Mouse (Mus musculus): ENCODE results near the gene Mrpl35. TPM values are rescaled to one million over a fixed set of nuclear protein-coding genes. Genes with fewer than 3 reads are reported as not detected.

Mrpl35 gene
- polyA plus RNA-seq, 1 experiment from 2014 or later = 42.2 TPM

DNA sequence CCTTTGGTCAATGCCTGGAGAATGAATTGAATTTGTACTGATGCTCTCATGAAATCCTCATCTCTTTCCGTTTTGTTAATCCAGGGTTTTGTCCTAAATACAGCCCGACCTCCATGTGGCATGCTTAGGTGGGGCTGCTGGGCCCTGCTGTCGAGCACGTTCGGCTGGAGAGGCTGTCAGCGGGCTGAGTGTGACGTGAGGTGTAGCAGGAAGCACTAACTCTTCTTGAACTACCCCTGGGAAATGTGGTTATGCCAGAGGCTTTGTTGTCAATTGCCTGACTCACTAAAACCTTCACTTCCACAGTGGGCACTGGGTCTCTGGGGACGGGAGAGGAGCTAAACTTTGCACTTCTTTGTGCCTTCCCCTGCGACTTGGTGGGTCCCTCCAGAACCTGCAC, 38.4 kb downstream of the Mrpl35 start:
- ATAC-seq (ENCODE audit: low FRiP score) = no peak
- Histone ChIP-seq H3K27me3 (no peaks in the 10 kb centered on the region), H3K27ac (no peak overlapping the region), H3K4me1 (replicated peaks) (no peaks in the 10 kb centered on the region), H3K9me3 (no peaks in the 10 kb centered on the region), H3K4me2 (no peak overlapping the region), H3K36me3 (peaks cover 47% of the 10 kb centered on the region), H3K4me3 (no peak overlapping the region), H3K9ac (no peak overlapping the region)
- 83% methylated on average over 9 of the region's 9 CpGs for WGBS

DNA sequence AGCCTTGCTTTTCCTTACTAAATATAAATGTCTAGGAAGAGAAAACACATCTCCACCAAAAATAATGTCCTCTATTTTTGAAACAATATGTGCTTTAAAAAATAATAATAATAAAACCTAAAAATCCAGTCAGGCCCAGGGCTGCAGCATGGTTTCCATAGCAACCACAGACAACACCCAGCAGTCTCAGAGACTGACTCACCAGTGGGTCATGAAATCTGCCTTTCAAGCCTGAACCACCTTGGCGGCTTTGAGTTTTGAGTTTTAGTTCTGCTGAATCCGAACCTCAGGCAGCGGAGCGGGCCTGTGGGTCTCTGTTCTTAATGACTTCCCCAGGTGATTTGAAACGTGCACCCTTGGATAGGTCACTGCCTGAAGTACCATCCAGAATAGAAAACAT, 43.6 kb downstream of the Mrpl35 start:
- Histone ChIP-seq H3K27ac (no peak overlapping the region), H3K4me1 (replicated peaks) (no peaks in the 10 kb centered on the region), H3K9me3 (no peaks in the 10 kb centered on the region), H3K36me3 (peaks cover 88% of the 10 kb centered on the region), H3K4me2 (no peak overlapping the region), H3K27me3 (no peaks in the 10 kb centered on the region), H3K4me3 (no peak overlapping the region), H3K9ac (no peak overlapping the region)
- WGBS = 95% methylated on average over 5 of the region's 5 CpGs
- no peak for ATAC-seq (ENCODE audit: low FRiP score)

DNA sequence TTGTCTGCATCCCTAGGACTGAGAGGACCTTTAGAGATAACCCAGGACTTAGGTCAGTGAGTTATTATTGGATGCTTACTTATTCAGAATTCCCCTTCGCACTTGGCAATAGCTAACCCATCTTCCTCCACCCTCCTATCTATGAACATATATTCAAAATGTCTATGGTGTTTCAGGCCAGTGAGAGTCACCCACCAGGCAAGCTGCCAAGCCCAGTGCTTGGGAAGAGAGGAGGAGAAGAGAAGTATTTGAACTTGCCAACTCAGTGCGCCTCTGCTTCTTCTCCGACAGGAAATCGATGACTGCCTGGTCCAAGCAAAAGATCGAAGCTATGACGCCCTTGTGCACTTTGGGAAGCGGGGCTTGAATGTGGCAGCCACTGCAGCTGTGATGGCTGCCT, 46.3 kb downstream of the Mrpl35 start:
- peaks cover 83% of the 10 kb centered on the region for H3K36me3 ChIP-seq
- H3K27ac ChIP-seq = no peak overlapping the region
- no peaks in the 10 kb centered on the region for H3K4me1 ChIP-seq (replicated peaks)
- WGBS = 95% methylated on average over 7 of the region's 7 CpGs
- no peak overlapping the region for H3K9ac ChIP-seq
- no peak overlapping the region for H3K4me3 ChIP-seq
- no peak overlapping the region for H3K4me2 ChIP-seq
- ATAC-seq (ENCODE audit: low FRiP score) = no peak
- no peaks in the 10 kb centered on the region for H3K27me3 ChIP-seq
- no peaks in the 10 kb centered on the region for H3K9me3 ChIP-seq

DNA sequence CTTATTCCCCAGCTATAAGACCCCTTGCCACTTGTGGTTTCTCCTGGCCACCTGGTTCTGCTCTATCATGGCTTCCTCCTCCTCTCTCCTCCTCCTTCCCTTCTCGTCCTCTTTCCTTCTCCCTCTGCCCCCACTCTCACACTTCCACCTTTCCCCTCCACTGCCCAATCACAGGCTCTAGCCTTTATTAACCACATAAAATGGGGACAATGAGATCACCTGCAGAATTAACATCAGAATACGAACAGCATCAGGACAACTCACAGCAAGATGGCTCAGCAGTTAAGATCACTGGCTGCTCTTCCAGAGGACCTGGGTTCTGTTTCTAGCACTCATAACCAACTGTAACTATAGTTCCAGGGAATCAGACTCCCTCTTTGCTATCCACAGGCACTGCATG, 46.9 kb downstream of the Mrpl35 start:
- H3K9ac ChIP-seq = no peak overlapping the region
- no peak overlapping the region for H3K4me3 ChIP-seq
- H3K27ac ChIP-seq = no peak overlapping the region
- ATAC-seq (ENCODE audit: low FRiP score) = no peak
- H3K4me2 ChIP-seq = no peak overlapping the region
- no peaks in the 10 kb centered on the region for H3K9me3 ChIP-seq
- 70% methylated on average over 2 of the region's 2 CpGs for WGBS
- H3K27me3 ChIP-seq = no peaks in the 10 kb centered on the region
- H3K4me1 ChIP-seq (replicated peaks) = no peaks in the 10 kb centered on the region
- peaks cover 86% of the 10 kb centered on the region for H3K36me3 ChIP-seq

DNA sequence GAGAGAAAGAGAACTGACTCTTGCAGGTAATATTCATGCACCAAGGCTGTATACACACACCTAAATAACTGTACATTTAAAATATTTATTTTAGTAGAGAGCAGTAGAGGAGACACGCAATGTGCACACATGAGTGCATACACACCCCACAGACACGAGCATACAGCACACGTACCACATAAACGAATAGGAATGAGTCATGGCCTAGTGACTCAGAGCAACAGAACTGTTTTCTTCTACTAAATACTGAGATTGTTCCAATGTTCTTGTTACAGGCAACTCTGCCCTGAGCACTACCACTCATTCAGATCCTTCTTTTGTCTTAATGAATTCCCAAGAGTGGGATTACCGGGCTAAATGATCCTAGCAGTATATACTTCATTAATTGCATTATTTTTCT, 48.8 kb downstream of the Mrpl35 start:
- WGBS = 89% methylated on average over 5 of the region's 5 CpGs
- peaks cover 88% of the 10 kb centered on the region for H3K36me3 ChIP-seq
- no peaks in the 10 kb centered on the region for H3K27me3 ChIP-seq
- no peaks in the 10 kb centered on the region for H3K4me1 ChIP-seq (replicated peaks)
- no peak overlapping the region for H3K4me2 ChIP-seq
- no peak overlapping the region for H3K4me3 ChIP-seq
- H3K27ac ChIP-seq = no peak overlapping the region
- H3K9me3 ChIP-seq = no peaks in the 10 kb centered on the region
- ATAC-seq (ENCODE audit: low FRiP score) = no peak
- H3K9ac ChIP-seq = no peak overlapping the region

DNA sequence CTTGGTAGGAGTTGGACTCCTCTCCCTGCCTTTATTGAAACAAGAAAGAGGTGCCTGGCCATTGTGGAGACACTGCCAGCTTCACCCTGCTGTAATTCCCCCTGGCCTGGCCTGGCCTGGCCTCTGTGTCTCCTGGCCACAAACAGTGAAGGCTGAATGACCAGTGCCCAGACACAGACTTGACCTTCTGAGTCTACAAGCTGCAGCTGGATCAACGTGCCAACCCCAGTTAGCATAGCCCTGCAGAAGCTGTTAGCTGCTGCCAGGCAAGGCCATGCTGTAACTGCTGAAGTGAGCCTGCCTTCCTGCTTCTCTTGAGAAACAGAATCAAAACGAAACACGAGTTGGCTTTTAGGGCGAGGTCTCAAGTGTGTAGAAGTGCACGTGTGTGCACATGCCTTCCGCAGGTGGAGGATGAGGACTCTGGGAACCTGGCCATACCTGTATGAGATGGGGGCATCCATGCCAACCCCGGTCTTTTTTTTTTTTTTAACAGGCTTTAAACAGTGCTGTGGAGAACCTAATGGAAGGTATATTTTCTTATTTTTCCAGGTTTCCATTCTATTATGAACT, 54.0 kb downstream of the Mrpl35 start:
- WGBS = 94% methylated on average over 7 of the region's 7 CpGs
- Histone ChIP-seq H3K9ac (no peak overlapping the region), H3K27ac (no peak overlapping the region), H3K9me3 (no peaks in the 10 kb centered on the region), H3K4me2 (no peak overlapping the region), H3K27me3 (no peaks in the 10 kb centered on the region), H3K4me1 (replicated peaks) (no peaks in the 10 kb centered on the region), H3K36me3 (peaks cover 76% of the 10 kb centered on the region), H3K4me3 (no peak overlapping the region)
- no peak for ATAC-seq (ENCODE audit: low FRiP score)

DNA sequence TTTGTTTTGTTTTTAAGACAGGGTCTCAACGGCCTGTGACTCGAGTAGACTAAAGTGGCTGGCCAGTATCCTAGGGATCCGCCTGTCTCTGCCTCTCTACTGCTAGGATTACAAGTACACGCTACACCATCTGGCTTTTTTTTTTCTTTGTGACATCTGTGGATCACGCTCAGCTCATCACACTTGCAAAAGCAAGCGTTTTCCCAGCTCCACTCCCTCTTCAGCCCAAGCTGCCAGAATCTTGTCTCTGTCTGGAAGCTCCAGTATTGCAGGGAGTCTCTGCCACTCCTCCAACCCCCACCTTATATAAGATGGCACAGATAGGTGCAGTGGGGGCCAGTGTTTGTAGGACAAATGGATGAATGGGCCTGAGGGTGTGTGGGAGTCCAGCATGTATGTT, 54.6 kb downstream of the Mrpl35 start:
- Histone ChIP-seq H3K4me2 (no peak overlapping the region), H3K4me3 (no peak overlapping the region), H3K27me3 (no peaks in the 10 kb centered on the region), H3K36me3 (peaks cover 72% of the 10 kb centered on the region), H3K4me1 (replicated peaks) (no peaks in the 10 kb centered on the region), H3K27ac (no peak overlapping the region), H3K9ac (no peak overlapping the region), H3K9me3 (no peaks in the 10 kb centered on the region)
- no peak for ATAC-seq (ENCODE audit: low FRiP score)
- 90% methylated on average over 6 of the region's 6 CpGs for WGBS

DNA sequence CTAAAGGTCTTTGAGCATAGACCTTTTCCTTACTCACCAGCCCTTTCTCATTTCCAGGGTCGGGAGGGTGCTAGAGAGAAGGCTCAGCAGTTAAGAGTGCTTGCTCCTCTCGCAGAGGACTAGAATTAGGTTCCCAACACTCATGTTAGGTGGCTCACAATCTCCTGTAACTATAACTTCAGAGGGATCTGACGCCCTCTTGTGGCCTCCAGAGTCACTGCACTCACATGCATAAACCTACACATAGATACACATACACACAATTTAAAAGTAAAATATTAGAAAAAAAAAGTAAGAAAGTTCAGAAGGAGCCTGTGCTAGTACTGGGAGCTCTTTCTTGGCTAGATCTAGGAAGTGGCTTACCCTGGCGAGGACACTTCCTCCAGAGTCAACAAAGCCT, 55.5 kb downstream of the Mrpl35 start:
- ATAC-seq (ENCODE audit: low FRiP score) = no peak
- Histone ChIP-seq H3K27me3 (no peaks in the 10 kb centered on the region), H3K36me3 (peaks cover 75% of the 10 kb centered on the region), H3K9me3 (no peaks in the 10 kb centered on the region), H3K27ac (no peak overlapping the region), H3K4me1 (replicated peaks) (no peaks in the 10 kb centered on the region), H3K4me2 (no peak overlapping the region), H3K9ac (no peak overlapping the region), H3K4me3 (no peak overlapping the region)
- 93% methylated on average over 4 of the region's 4 CpGs for WGBS

DNA sequence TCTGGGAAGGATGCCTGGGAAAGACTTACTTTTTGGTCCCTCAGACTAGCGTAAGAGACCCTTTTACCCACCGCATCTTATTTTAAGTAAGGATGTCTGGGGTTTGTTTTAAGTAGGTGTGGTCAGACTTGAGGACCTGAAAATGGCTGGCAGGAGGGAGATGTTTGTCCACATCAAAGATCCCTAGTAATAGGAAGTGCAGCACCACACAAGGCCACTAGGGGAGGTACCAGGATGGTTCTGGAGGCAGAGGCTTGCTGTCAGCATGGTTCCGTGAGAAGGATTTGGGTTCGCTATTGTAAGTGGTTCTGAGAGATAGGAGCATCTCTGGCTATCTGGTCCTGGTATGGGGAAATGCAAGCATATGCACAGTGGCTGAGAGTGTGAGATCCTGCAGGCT, 55.9 kb downstream of the Mrpl35 start:
- no peaks in the 10 kb centered on the region for H3K27me3 ChIP-seq
- no peak overlapping the region for H3K27ac ChIP-seq
- H3K4me1 ChIP-seq (replicated peaks) = no peaks in the 10 kb centered on the region
- WGBS = 97% methylated on average over 4 of the region's 4 CpGs
- no peak overlapping the region for H3K9ac ChIP-seq
- no peak overlapping the region for H3K4me3 ChIP-seq
- no peaks in the 10 kb centered on the region for H3K9me3 ChIP-seq
- ATAC-seq (ENCODE audit: low FRiP score) = no peak
- H3K36me3 ChIP-seq = peaks cover 75% of the 10 kb centered on the region
- no peak overlapping the region for H3K4me2 ChIP-seq

DNA sequence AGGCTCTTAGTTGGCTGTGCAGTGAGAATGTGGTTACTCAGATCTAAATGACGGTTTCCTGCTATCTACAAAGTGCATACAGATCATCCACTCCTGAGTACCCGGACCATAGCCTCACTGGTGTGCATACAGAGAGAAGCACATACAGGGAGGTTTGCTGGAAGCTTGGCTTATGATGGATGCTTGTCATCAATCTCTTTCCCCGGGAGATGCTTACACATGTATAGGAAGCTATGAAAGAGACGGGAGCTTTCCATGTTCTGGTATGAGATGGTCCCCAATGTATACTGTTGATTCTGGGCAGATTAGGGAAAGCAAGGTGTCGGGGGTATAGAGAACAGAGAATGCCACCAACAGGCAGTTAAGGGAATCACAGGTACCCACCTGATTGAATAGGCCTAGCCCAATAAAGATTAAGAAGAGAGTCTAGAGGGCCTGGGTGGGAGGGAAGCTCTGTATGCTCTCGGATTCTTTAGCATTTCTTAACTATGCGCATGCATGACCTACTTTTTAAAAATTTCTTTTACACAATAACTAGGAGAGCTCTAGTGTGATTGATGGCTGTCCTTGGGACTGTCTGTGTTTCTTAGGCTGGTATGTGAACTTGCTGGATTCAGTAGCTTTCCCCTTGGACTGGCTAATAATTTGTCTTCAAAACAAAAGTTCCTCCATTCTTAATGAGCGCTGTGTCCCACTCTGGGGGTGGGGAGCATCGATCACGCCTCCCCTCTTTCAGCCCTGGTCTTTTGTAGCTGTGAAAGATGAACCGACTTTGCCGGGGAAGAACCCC, 56.7 kb downstream of the Mrpl35 start:
- H3K36me3 ChIP-seq = peaks cover 70% of the 10 kb centered on the region
- ATAC-seq (ENCODE audit: low FRiP score) = peak; percentile 39; the same call in 1 of the 2 replicates

DNA sequence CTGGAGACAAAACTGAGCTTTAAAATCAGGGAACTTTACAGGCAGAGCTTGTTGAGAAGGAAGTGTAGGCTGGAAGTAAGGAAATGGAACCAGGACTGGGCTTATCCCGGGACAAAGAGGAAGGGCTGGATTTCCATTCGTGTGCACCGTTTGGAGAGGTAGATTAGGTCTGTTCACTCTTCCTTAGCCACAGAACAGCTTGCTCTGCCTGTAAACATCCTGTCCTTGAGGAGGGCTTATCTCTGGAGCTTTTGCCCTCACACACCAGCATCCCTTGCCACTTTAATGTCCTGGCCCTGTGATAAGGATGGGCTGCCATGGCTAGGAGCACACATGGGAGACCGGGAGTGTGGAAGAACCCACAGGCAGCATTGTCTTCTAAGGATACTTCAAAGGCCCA, 59.0 kb downstream of the Mrpl35 start:
- no peaks in the 10 kb centered on the region for H3K9me3 ChIP-seq
- no peak overlapping the region for H3K9ac ChIP-seq
- no peak overlapping the region for H3K4me2 ChIP-seq
- H3K27ac ChIP-seq = no peak overlapping the region
- ATAC-seq (ENCODE audit: low FRiP score) = no peak
- 85% methylated on average over 4 of the region's 4 CpGs for WGBS
- peaks cover 62% of the 10 kb centered on the region for H3K36me3 ChIP-seq
- no peaks in the 10 kb centered on the region for H3K27me3 ChIP-seq
- H3K4me1 ChIP-seq (replicated peaks) = no peaks in the 10 kb centered on the region
- no peak overlapping the region for H3K4me3 ChIP-seq

More for the DNA sequence above, 56.7 kb downstream of the Mrpl35 start:
- H3K4me3 ChIP-seq = no peak overlapping the region
- H3K27ac ChIP-seq = no peak overlapping the region
- no peaks in the 10 kb centered on the region for H3K9me3 ChIP-seq
- H3K27me3 ChIP-seq = no peaks in the 10 kb centered on the region
- no peaks in the 10 kb centered on the region for H3K4me1 ChIP-seq (replicated peaks)
- WGBS = 76% methylated on average over 12 of the region's 12 CpGs
- H3K4me2 ChIP-seq = no peak overlapping the region
- no peak overlapping the region for H3K9ac ChIP-seq

Data from hindbrain, embryonic 13.5 days (tissue).